Mouse (Mus musculus) ES-Bruce4 (cell line): ENCODE results near the gene Vdac1. TPM values are rescaled to one million over a fixed set of nuclear protein-coding genes. Genes with fewer than 3 reads are reported as not detected.

Experiments used
- H3K27ac ChIP-seq: 2 replicates; pipeline ENCODE4 v1.5.1; 2012; ENCODE audit warnings: low read length, inconsistent platforms; ENCODE audit not compliant: insufficient read depth
- H3K27me3 ChIP-seq: 2 replicates; pipeline ENCODE4 v1.6.1; 2012; ENCODE audit warnings: mild to moderate bottlenecking, low read length, inconsistent platforms; ENCODE audit not compliant: control insufficient read depth, poor library complexity, insufficient read depth, severe bottlenecking
- H3K36me3 ChIP-seq: 2 replicates; pipeline ENCODE4 v1.6.1; 2012; ENCODE audit warnings: inconsistent platforms, mild to moderate bottlenecking, low read length, moderate library complexity; ENCODE audit not compliant: control insufficient read depth, poor library complexity, insufficient read depth, severe bottlenecking
- H3K4me1 ChIP-seq: one replicate; pipeline ENCODE4 v1.8.1; 2011; ENCODE audit warnings: low read length; ENCODE audit not compliant: control insufficient read depth, insufficient read depth
- H3K4me3 ChIP-seq: 2 replicates; pipeline ENCODE4 v1.5.1; 2011; ENCODE audit warnings: low read depth, mild to moderate bottlenecking, low read length
- H3K9ac ChIP-seq: 2 replicates; pipeline ENCODE4 v1.6.1; 2012; ENCODE audit warnings: low read depth, mild to moderate bottlenecking, inconsistent platforms; ENCODE audit not compliant: poor library complexity, severe bottlenecking
- H3K9me3 ChIP-seq: replicated peaks from 2 replicates; pipeline ENCODE4 v1.6.1; 2012; ENCODE audit warnings: mild to moderate bottlenecking, low read length, inconsistent platforms; ENCODE audit not compliant: control insufficient read depth, poor library complexity, insufficient read depth, severe bottlenecking
- CTCF ChIP-seq: IDR thresholded peaks from one replicate; pipeline ENCODE4 v1.8.1; 2011; ENCODE audit warnings: low read depth, low read length
- EP300 ChIP-seq: IDR thresholded peaks from 2 replicates; pipeline ENCODE4 v1.6.1; 2011; ENCODE audit warnings: low read depth, low read length; ENCODE audit not compliant: insufficient read depth
- POLR2A ChIP-seq: IDR thresholded peaks from one replicate; pipeline ENCODE4 v1.8.1; 2011; ENCODE audit warnings: low read length; ENCODE audit not compliant: insufficient read depth
- polyA plus RNA-seq: library from polyadenylated mRNA; stranded (reverse); fragments of >200 nt; gene quantifications from 2 replicates; pipeline ENCODE4 v1.2.4, GENCODE M21; 2011; ENCODE audit warnings: low read depth; ENCODE audit not compliant: missing spikeins, insufficient read depth, insufficient read length

Gene Vdac1
- polyA plus RNA-seq, 1 experiment = 491 TPM

DNA sequence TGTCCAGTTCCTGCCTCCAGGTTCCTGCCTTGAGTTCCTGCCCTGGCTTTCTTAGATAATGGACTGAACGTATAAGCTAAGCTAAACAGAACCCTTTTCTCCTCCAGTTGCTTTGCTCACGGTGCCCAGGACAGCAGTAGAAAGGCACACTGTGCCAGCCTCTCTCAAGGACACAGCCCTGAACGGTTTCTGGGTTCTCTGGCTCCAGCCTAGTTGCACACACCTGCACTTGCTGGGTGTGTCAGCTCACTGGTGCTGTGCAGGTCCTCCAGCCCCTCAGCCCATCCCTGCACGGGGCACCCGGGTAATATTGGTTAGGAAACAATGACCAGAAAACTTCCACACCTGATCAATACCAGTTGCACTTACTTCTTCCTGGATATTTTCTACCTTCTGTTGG, 71.5 kb downstream of the Vdac1 start:
- no peak for TF ChIP-seq POLR2A
- no peak for TF ChIP-seq CTCF
- no peak for TF ChIP-seq EP300
- Histone ChIP-seq H3K36me3 (no peaks in the 10 kb centered on the region), H3K27me3 (no peaks in the 10 kb centered on the region), H3K9me3 (no peaks in the 10 kb centered on the region), H3K4me3 (no peak overlapping the region), H3K27ac (no peak overlapping the region), H3K4me1 (no peaks in the 10 kb centered on the region), H3K9ac (no peak overlapping the region)

DNA sequence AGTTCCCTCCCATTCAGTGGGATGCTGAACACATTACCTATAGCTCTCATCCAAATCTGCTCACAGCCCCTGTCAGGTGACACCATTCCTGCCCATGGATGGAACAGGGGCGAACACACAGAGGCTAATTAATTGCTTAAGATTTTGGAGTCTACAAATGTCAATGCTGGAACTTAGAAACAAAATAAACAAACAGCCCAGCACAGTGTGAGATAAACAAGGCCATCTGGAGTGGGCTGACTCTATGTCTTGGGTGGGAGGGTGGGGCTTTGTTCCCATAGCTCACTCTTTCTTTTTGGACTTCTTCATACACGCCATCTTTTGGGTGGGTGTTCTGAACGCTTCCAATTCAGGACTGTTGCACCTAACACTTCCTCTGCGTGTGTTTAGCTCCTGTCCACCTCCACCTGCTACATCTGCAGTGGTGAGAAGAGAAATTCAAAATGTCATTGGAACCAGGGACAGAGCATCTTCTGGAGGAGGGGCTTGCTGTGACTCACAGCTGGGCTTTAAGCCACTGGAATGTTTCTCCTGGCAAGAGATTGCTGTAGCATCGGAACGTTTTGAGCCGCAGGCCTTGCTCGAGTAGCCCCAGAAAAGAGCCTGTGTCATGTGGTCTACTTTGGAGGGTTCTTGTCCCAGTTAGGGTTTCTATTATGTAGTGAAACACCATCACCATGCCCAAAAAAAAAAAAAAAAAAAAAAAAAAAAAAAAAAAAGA, 72.6 kb downstream of the Vdac1 start:
- Histone ChIP-seq H3K9ac (no peak overlapping the region), H3K4me1 (no peaks in the 10 kb centered on the region), H3K36me3 (no peaks in the 10 kb centered on the region), H3K9me3 (no peaks in the 10 kb centered on the region), H3K4me3 (no peak overlapping the region), H3K27ac (no peak overlapping the region), H3K27me3 (no peaks in the 10 kb centered on the region)
- TF ChIP-seq POLR2A (no peak), CTCF (no peak), EP300 (no peak)

DNA sequence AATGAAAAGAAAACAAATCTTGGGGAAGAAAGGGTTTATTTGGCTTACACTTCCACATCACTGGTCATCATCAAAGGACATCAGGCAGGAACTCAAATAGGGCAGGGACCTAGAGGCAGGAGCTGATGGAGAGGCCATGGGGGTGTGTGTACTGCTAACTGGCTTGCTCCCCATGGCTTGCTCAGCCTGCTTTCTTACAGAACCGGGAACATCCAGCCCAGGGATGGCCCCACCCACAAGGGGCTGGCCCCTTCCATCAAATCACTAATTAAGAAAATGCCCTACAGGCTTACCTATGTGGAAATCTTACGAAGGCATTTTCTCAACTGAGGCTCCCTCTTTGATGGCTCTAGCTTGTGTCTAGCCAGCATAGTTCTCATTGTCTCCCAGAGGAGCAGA, 73.1 kb downstream of the Vdac1 start:
- no peak overlapping the region for H3K27ac ChIP-seq
- no peaks in the 10 kb centered on the region for H3K36me3 ChIP-seq
- TF ChIP-seq CTCF (no peak), POLR2A (no peak), EP300 (no peak)
- H3K4me1 ChIP-seq = no peaks in the 10 kb centered on the region
- H3K4me3 ChIP-seq = no peak overlapping the region
- no peak overlapping the region for H3K9ac ChIP-seq
- H3K27me3 ChIP-seq = no peaks in the 10 kb centered on the region
- no peaks in the 10 kb centered on the region for H3K9me3 ChIP-seq

DNA sequence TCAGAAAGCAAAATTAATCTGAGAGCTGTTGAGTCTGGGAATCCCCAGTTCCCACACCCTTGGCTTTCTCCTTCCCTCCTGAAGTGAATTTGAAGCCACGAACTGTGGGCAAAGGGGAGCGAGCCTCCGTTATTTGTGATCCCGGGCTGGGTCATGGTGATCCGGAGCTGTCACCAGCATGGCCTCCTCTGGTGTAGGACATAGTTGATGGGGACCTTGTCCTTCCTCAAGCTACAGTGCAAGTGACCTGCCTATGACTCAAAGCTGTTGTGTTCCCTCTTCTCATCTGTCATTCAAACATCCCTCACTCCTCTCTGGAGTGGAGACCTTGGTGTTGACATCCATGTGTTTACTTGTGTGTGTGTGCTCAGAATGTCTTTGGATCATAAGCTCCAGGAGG, 74.8 kb downstream of the Vdac1 start:
- no peaks in the 10 kb centered on the region for H3K27me3 ChIP-seq
- no peaks in the 10 kb centered on the region for H3K9me3 ChIP-seq
- H3K9ac ChIP-seq = no peak overlapping the region
- TF ChIP-seq EP300 = no peak
- no peak for TF ChIP-seq CTCF
- no peak for TF ChIP-seq POLR2A
- no peaks in the 10 kb centered on the region for H3K4me1 ChIP-seq
- no peaks in the 10 kb centered on the region for H3K36me3 ChIP-seq
- H3K27ac ChIP-seq = no peak overlapping the region
- no peak overlapping the region for H3K4me3 ChIP-seq

DNA sequence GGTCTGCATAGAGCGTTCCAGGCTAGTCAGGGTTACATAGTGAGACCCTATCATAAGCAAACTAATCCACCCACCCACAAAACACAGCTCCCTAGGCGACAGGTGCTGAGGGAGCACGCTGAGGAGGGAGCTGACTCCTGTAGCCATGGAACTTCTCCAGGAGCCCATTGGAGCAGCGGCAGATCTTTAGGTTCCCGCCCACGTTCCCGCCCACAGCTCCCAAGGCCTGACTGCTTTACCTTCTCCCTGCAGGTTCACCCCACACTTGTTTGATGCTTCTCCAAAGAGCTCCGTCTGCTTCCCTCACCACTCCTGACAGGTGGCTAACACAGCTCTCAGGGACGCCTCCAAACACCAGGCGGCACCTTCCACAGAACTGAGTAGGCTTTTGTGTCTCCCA, 76.5 kb downstream of the Vdac1 start:
- Histone ChIP-seq H3K36me3 (no peaks in the 10 kb centered on the region), H3K27me3 (no peaks in the 10 kb centered on the region), H3K27ac (no peak overlapping the region), H3K9ac (no peak overlapping the region), H3K9me3 (no peaks in the 10 kb centered on the region), H3K4me3 (no peak overlapping the region), H3K4me1 (no peaks in the 10 kb centered on the region)
- TF ChIP-seq POLR2A (no peak), EP300 (no peak), CTCF (no peak)

Other genes with a start within 250 kb of the Vdac1 start
- not detected in 2 replicates for gene Olfr1373, start 215.3 kb upstream of the Vdac1 start, polyA plus RNA-seq
- gene Olfr1371, start 146.9 kb upstream of the Vdac1 start, polyA plus RNA-seq = not detected in 2 replicates
- 589 and 680 TPM in 2 replicates for gene Skp1a, start 128.9 kb upstream of the Vdac1 start, polyA plus RNA-seq
- 68.6 and 79.1 TPM in 2 replicates for gene Tcf7, start 77.8 kb upstream of the Vdac1 start, polyA plus RNA-seq
- gene 9530068E07Rik, start 35.6 kb downstream of the Vdac1 start, polyA plus RNA-seq = 53.7 and 54.9 TPM in 2 replicates